Mouse (Mus musculus) myocyte (in vitro differentiated cells): ENCODE measurements at regions not wholly inside any gene's neighbourhood (a gene's known extent, or its start where the extent isn't known, plus 50 kb on each side); places are given as distances from the start of the nearest gene placed in this dataset.

ENCODE experiments used
- H3K27me3 ChIP-seq: one replicate; pipeline ENCODE4 v1.6.1; 2011; ENCODE audit not compliant: control insufficient read depth, insufficient read depth, insufficient read length
- H3K36me3 ChIP-seq: one replicate; pipeline ENCODE4 v1.6.1; 2011; ENCODE audit not compliant: control insufficient read depth, insufficient read depth
- H3K4me2 ChIP-seq: one replicate; pipeline ENCODE4 v1.6.1; 2011; ENCODE audit warnings: low read depth, control low read depth
- H3K4me3 ChIP-seq: one replicate; pipeline ENCODE4 v1.5.1; 2011; ENCODE audit warnings: mild to moderate bottlenecking, control low read depth, moderate library complexity
- H3K79me2 ChIP-seq: one replicate; pipeline ENCODE4 v1.6.1; 2011; ENCODE audit not compliant: control insufficient read depth, insufficient read depth
- H3ac ChIP-seq: one replicate; pipeline ENCODE4 v1.6.1; 2011; ENCODE audit not compliant: control insufficient read depth, insufficient read length
- CEBPB ChIP-seq: IDR thresholded peaks from 2 replicates; pipeline ENCODE4 v1.6.1; 2011; ENCODE audit warnings: mild to moderate bottlenecking, moderate library complexity; ENCODE audit not compliant: poor library complexity, insufficient read depth, severe bottlenecking
- E2F4 ChIP-seq: IDR thresholded peaks from one replicate; pipeline ENCODE4 v1.6.1; 2011; ENCODE audit warnings: mild to moderate bottlenecking, control low read depth, moderate library complexity; ENCODE audit not compliant: insufficient read depth
- MAX ChIP-seq: IDR thresholded peaks from one replicate; pipeline ENCODE4 v1.6.1; 2011; ENCODE audit warnings: low read depth, mild to moderate bottlenecking, control low read depth
- MYOD1 ChIP-seq, 3 experiments: IDR thresholded peaks; one replicate each; pipeline ENCODE4 v1.6.1; 2011; ENCODE audit warnings: control low read depth in 2 of 3, low read depth in 2 of 3, mild to moderate bottlenecking in 2 of 3, moderate library complexity in 1 of 3; ENCODE audit not compliant: insufficient read length in 2 of 3, control insufficient read depth in 1 of 3
- MYOG ChIP-seq, 3 experiments: IDR thresholded peaks; one replicate each; pipeline ENCODE4 v1.6.1; 2011; ENCODE audit warnings: control low read depth in 2 of 3, low read depth in 2 of 3, mild to moderate bottlenecking in 2 of 3; ENCODE audit not compliant: insufficient read length in 2 of 3, control insufficient read depth in 1 of 3, insufficient read depth in 1 of 3
- POLR2A ChIP-seq: IDR thresholded peaks from one replicate; pipeline ENCODE4 v1.6.1; 2011; ENCODE audit warnings: low read depth, mild to moderate bottlenecking, control low read depth, moderate library complexity; ENCODE audit not compliant: insufficient read length
- POLR2AphosphoS2 ChIP-seq: IDR thresholded peaks from one replicate; pipeline ENCODE4 v1.6.1; 2011; ENCODE audit warnings: low read depth, control low read depth; ENCODE audit not compliant: insufficient read length
- REST ChIP-seq: IDR thresholded peaks from one replicate; pipeline ENCODE4 v1.6.1; 2011; ENCODE audit warnings: mild to moderate bottlenecking, control low read depth, moderate library complexity; ENCODE audit not compliant: insufficient read depth, insufficient read length
- SRF ChIP-seq: IDR thresholded peaks from one replicate; pipeline ENCODE4 v1.6.1; 2011; ENCODE audit warnings: low read depth; ENCODE audit not compliant: control insufficient read depth, insufficient read length
- TCF12 ChIP-seq: IDR thresholded peaks from one replicate; pipeline ENCODE4 v1.6.1; 2011; ENCODE audit warnings: mild to moderate bottlenecking, control low read depth; ENCODE audit not compliant: poor library complexity, insufficient read depth, severe bottlenecking
- TCF3 ChIP-seq: IDR thresholded peaks from one replicate; pipeline ENCODE4 v1.6.1; 2011; ENCODE audit warnings: low read depth, control low read depth; ENCODE audit not compliant: insufficient read length
- USF1 ChIP-seq: IDR thresholded peaks from one replicate; pipeline ENCODE4 v1.6.1; 2011; ENCODE audit warnings: low read depth, mild to moderate bottlenecking, control low read depth, moderate library complexity

DNA sequence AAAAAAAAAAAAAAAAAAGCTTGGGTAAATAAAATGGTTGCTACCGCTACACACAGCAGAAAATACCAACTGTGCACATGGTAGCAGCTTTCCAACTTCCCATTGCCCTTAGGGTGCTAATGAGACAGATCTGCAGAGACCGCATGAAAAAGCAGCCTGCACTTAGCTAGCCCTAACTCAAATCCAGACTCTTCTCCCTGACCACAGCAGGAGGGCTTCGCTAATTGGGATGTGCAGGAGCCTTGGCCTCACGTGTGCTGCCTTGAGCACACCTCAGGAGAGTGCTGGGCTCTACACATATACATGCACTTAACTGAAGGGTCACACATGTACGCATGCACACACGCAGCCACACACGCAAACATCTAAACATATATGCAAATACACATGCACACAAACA lies 178.9 kb downstream of the Sox4 start:
- H3K4me2 ChIP-seq: no peak overlapping the region
- H3ac ChIP-seq: no peak overlapping the region
- peaks cover 53% of the 10 kb centered on the region for H3K79me2 ChIP-seq
- no peaks in the 10 kb centered on the region for H3K36me3 ChIP-seq
- no peaks in the 10 kb centered on the region for H3K27me3 ChIP-seq
- no peak for TF ChIP-seq REST
- no peak for TF ChIP-seq SRF
- TF ChIP-seq E2F4: no peak
- no peak for TF ChIP-seq POLR2A
- TF ChIP-seq MYOG (IDR thresholded peaks at IDR 0.05; ENCODE audit: control insufficient read depth in 1 of 3, insufficient read depth in 1 of 3, insufficient read length in 2 of 3, low read depth in 2 of 3): no peak
- no peak for TF ChIP-seq USF1
- TF ChIP-seq CEBPB: no peak
- TF ChIP-seq MAX: no peak
- TF ChIP-seq TCF12: no peak
- TF ChIP-seq TCF3: no peak
- no peak for TF ChIP-seq MYOD1 (IDR thresholded peaks at IDR 0.05; ENCODE audit: control insufficient read depth in 1 of 3, insufficient read length in 2 of 3, low read depth in 2 of 3)
- TF ChIP-seq POLR2AphosphoS2: no peak
- no peak overlapping the region for H3K4me3 ChIP-seq

- Histone ChIP-seq H3K79me2 (peaks cover 52% of the 10 kb centered on the region), H3ac (no peak overlapping the region), H3K4me3 (no peak overlapping the region), H3K4me2 (no peak overlapping the region), H3K27me3 (no peaks in the 10 kb centered on the region), H3K36me3 (no peaks in the 10 kb centered on the region)
- TF ChIP-seq MAX: no peak
- no peak for TF ChIP-seq POLR2A
- no peak for TF ChIP-seq CEBPB
- no peak for TF ChIP-seq REST
- no peak for TF ChIP-seq E2F4
- no peak for TF ChIP-seq MYOG (IDR thresholded peaks at IDR 0.05; ENCODE audit: control insufficient read depth in 1 of 3, insufficient read depth in 1 of 3, insufficient read length in 2 of 3, low read depth in 2 of 3)
These were observed 180.0 kb downstream of the Sox4 start for GRCm38 (mm10) chr13:28773466-28773865.

- Histone ChIP-seq H3K4me3 (no peak overlapping the region), H3K27me3 (no peaks in the 10 kb centered on the region), H3ac (no peak overlapping the region), H3K36me3 (peaks cover 4% of the 10 kb centered on the region), H3K79me2 (peaks cover 53% of the 10 kb centered on the region), H3K4me2 (no peak overlapping the region)
- no peak for TF ChIP-seq SRF
- TF ChIP-seq TCF3: no peak
- no peak for TF ChIP-seq CEBPB
- TF ChIP-seq MAX: no peak
- TF ChIP-seq E2F4: no peak
- TF ChIP-seq MYOD1 (IDR thresholded peaks at IDR 0.05; ENCODE audit: control insufficient read depth in 1 of 3, insufficient read length in 2 of 3, low read depth in 2 of 3): no peak
- no peak for TF ChIP-seq USF1
- TF ChIP-seq TCF12: no peak
- no peak for TF ChIP-seq MYOG (IDR thresholded peaks at IDR 0.05; ENCODE audit: control insufficient read depth in 1 of 3, insufficient read depth in 1 of 3, insufficient read length in 2 of 3, low read depth in 2 of 3)
- TF ChIP-seq POLR2AphosphoS2: no peak
- TF ChIP-seq REST: no peak
- no peak for TF ChIP-seq POLR2A
These were observed 183.0 kb downstream of the Sox4 start for GRCm38 (mm10) chr13:28770531-28770930.

DNA sequence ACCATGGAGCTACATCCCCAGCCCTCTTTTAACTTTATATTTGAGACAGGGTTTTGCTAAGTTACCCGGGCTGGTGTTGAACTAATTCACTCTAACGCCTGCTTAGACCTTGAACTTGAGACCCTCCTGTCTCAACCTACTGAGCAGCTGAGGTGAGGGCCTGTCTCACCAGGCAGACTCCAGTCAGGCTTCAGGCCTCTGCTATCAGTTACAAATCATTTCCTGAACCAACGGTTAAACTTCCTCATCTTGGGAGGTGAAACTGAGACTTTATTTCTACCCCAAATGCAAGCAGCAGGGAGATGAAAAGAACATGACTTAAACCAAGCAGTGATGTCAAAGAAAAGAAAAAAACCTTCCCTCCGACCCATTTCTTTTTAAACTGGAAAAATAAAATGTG lies 183.5 kb downstream of the Sox4 start:
- Histone ChIP-seq H3K27me3 (no peaks in the 10 kb centered on the region), H3K4me2 (no peak overlapping the region), H3K36me3 (peaks cover 4% of the 10 kb centered on the region), H3K79me2 (peaks cover 50% of the 10 kb centered on the region), H3K4me3 (no peak overlapping the region), H3ac (no peak overlapping the region)
- TF ChIP-seq MAX (no peak), MYOD1 (IDR thresholded peaks at IDR 0.05; ENCODE audit: control insufficient read depth in 1 of 3, insufficient read length in 2 of 3, low read depth in 2 of 3) (no peak), TCF12 (no peak), MYOG (IDR thresholded peaks at IDR 0.05; ENCODE audit: control insufficient read depth in 1 of 3, insufficient read depth in 1 of 3, insufficient read length in 2 of 3, low read depth in 2 of 3) (no peak), POLR2A (no peak), REST (no peak), E2F4 (no peak), CEBPB (no peak), POLR2AphosphoS2 (no peak), USF1 (no peak), TCF3 (no peak), SRF (no peak)

DNA sequence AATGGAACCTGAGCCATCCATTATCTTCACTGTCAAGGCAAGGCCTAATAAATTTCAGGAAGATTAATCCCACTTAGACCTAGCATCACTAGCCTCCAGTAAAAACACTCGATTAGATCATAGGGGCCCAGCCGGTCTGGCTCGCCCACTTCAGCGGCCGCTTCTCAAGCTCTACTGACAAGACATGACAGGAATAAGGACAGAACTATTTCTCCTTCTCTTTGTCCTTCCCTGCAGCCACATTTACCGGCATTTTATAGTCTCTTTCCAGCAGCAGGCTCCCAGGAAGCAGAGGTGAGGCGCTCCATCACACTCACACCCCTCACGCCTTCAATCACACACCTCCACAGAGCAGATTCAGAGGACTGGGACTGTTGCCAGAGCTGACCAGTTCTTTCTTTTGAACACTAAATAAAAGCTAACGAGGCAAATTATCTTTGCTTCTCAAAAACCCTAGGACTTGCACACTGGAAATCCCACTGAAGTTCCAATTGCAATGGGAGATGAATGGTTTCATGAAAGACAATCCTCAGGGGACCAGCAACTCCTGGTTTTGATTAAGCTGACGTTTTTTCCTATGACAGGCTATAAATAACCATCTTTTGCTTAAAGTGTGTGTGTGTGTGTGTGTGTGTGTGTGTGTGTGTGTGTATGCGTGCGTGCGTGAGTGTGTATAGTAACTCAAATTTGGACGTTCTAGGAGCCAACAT lies 184.6 kb downstream of the Sox4 start:
- Histone ChIP-seq H3K27me3 (no peaks in the 10 kb centered on the region), H3ac (no peak overlapping the region), H3K79me2 (peaks cover 56% of the 10 kb centered on the region), H3K4me3 (no peak overlapping the region), H3K4me2 (no peak overlapping the region), H3K36me3 (peaks cover 4% of the 10 kb centered on the region)
- TF ChIP-seq CEBPB (no peak), POLR2AphosphoS2 (no peak), SRF (no peak), TCF12 (no peak), MYOG (IDR thresholded peaks at IDR 0.05; ENCODE audit: control insufficient read depth in 1 of 3, insufficient read depth in 1 of 3, insufficient read length in 2 of 3, low read depth in 2 of 3) (no peak), E2F4 (no peak), TCF3 (no peak), MYOD1 (IDR thresholded peaks at IDR 0.05; ENCODE audit: control insufficient read depth in 1 of 3, insufficient read length in 2 of 3, low read depth in 2 of 3) (no peak), MAX (no peak), USF1 (no peak)
